Mouse (Mus musculus): ENCODE measurements at regions not wholly inside any gene's neighbourhood (a gene's known extent, or its start where the extent isn't known, plus 50 kb on each side); places are given as distances from the start of the nearest gene placed in this dataset.

DNA sequence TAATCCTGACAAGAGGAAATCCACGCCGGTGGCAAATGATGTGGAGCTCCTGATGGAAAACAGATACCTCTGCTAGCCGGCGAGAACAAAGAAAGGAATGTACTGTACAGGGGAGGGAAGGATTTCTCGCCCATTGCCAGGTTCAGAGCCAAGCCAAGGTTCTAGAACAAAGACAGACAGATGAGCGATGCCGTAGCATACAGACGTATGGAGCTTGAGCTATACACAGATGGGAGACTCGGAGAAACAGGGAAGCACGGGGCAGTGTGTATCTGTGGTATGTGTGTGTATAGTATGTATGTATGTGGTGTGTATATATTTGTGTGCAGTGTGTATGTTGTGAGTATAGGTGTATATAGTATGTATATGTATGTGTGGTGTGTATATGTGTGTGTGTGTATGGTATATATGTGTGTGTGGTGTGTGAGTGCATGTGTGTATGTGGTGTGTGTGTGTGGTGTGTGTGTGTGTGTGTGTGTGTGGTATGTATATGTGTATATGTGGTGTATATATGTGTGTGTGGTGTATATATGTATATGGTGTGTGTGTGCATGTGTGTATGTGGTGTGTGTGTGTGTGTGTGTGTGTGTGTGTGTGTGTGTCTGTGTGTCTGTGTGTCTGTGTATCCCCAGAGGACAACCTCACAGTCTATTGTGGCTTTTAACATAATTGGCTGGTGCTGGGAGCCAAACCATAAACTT lies 140.6 kb downstream of the Cand1 start:
- DNase-seq: no peak

DNA sequence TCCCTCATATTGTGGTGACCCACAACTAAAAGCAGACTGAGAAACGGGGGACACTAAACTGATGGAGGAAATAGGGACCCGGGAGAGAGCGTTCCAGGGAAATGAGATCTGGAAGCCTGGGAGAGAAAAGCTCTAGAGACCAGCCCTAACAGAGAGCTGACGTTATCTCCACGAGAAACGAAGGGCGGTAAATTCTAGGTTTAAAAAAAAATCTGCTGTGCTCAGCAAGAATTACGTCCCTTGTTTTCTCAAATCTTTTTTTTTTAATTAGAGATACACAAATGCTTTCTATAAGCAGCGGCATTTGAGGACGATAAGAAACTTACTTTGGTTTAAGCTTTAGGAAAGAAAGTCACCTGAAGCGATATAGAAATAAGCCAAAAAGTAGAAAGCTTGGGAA lies 145.7 kb downstream of the Cand1 start:
- no peak for DNase-seq

DNA sequence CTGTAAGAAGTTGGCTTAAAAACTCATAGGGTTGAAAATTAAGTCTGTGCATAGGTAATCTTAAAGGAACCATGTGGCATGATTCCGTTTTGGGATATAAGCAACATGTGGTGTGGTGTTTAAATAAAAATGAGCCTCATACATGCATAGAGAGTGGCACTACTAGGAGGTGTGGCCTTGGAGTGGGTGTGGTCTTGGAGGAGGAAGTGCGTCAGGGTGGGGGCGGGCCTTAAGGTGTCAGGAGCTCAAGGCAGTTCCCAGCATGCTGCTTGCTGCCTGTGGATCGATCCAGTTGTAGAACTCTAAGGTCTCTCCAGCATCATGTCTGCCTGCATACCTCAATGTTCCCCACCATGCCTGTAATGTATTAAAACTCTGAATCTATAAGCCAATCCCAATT lies 152.0 kb downstream of the Cand1 start:
- no peak for DNase-seq

DNA sequence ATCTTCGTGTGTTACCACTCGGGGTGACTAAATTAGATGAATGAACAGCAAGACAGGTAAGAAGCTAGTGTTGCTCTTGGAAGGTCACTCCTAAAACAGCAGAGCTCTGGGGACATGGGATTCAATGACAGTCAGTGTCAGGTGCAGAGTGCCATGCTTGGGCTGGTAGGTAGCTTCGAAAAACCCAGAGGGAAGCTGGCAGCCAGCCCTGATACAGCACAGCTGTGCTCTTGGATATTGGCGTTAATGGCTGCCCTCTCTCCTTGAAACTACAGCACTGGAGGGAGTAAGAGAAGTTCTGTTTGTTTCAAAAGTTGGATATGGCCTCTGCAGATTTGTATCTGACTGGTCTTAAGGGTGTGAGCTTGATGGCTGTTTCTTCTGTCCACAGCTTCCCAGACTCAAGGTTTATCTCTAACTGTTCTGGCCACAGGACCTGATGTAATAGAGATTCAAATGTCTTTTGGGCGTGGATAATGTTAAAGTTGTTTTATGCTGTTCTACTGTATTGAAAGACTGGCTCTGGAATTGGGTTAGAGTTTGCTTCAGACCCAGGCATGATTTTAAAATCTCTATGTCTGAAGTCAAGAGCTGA lies 152.7 kb downstream of the Cand1 start:
- no peak for DNase-seq

DNA sequence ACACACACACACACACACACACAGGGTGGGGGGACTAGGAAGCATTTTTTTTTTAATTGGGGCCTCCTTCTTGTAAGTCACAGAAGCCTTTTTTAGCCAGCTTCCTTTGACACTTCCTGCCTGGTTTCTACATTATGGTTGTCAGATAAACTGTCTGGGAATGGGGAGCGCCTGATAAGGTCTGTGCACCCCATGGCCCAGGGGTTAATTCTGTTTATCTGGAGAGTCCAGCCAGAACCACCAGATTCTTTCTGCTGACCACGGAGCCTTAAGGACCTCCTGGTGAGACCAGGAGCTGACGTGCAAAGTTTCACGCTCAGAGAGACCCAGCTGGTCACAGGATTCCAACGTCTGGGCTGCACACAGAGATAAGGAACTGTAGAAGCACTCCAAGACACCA lies 153.4 kb downstream of the Cand1 start:
- peak in 1 of 2 experiments; percentile 34 for DNase-seq

DNA sequence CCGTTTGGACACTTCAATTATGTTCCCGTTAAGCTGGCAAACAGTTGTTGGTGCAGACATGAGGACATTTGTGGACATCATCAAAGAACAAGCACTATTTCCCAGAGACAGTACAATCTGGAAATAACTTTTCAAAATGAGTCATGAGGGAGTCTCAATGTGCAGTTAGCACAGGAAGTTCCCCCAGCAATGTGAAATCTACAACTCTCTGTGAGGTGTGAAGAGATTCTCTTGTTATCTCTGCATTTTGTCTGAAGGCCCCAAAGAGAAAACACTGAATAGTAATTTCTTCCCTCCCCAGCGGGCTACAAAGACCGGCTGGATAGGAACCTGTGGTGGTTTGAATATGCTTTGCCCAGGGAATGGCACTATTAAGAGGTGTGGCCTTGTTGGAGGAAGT lies 156.4 kb downstream of the Cand1 start:
- no peak for DNase-seq

DNA sequence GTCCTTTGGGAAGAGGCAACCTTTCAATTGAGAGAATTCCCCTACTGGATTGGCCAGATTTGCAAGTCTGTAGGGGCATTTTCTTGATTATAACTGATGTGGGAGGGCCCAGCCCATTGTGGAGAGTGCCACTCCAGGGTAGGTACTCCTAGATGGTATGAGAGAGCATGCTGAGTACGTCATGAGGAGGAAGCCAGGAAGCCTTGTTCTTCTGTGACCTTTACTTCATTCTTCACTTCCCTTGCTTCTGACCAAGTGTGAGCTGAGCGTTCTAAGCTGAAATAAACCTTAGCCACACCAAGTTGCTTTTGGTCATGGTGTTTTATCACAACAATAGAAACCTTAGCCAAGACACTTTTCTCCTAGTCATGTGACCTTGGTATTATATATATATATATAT lies 157.0 kb downstream of the Cand1 start:
- no peak for DNase-seq

DNA sequence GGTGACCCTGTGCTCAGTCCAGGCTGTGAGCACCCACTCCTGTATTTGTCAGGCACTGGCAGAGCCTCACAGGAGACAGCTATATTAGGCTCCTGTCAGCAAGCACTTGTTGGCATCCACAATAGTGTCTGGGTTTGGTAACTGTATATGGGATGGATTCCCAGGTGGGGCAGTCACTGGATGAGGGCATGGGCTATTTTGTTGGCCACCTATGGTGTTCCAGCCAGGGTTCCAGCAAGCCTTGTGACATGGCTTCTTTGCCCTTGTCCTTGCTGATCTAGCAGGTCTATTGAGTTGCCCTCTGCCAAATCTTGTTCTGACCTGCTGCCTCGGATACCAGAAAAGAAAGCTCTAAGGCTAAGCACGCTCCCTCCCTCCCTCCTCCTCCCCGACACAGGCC lies 158.1 kb downstream of the Cand1 start:
- DNase-seq: peak; percentile 65 to 86

DNA sequence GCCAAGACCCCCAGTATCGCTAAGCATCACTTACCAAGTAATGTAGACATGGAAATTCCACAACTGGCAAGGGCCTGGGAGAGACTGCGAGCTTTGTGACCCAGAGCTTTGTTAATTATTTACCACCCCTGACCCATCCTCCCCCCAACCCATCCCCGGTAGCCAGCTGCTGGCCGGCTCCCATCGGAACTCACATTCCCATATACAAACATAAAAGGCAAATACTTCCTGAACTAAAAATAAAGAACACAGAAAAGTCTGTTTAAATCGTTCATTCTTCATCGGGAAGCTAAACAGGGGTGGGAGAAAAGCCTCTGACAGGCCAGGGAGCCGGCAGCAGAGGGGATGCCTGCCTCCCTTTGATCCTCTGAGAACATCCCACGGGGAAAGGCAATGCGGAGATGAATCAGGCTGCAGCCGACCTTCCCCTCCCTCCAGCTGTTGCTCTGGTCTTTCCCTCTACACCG lies 163.7 kb downstream of the Cand1 start:
- DNase-seq: no peak

DNA sequence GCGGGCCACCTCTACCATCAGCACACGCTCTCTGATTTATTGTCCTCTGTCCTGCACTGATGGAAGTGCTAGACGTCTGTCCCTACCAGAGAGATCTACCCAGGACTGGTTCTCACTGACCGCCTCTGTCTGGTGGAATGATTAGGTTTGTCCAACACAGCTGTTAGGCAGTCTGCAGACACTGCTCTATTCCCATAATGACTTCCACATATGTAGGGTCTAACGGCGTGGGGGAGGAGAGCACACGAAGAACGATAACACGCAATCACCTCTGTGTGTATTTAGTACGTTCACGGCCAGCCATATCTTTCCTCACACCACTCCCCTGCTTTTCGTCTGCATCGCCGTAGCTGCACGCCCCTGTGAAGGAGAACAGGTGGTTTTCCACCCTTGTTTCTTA lies 165.0 kb downstream of the Cand1 start:
- DNase-seq: peak in 1 of 2 experiments; percentile 50

DNA sequence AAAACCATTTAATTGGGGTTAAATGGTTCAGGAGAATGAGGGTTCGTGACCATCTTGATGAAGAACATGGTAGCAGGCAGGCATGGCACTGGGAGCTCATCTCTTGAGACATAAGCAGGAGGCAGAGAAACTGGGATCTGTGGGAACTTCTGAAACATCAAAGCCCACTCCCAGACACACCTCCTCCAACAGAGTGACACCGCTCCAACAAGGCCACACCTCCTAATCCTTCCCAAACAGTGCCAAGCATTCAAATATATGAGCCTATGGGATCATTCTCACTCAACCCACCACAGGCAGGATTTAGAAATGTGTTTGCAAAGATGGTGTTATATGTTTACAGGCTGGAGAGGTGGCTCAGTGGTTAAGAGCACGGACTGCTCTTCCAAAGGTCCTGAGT lies 165.9 kb downstream of the Cand1 start:
- DNase-seq: no peak

DNA sequence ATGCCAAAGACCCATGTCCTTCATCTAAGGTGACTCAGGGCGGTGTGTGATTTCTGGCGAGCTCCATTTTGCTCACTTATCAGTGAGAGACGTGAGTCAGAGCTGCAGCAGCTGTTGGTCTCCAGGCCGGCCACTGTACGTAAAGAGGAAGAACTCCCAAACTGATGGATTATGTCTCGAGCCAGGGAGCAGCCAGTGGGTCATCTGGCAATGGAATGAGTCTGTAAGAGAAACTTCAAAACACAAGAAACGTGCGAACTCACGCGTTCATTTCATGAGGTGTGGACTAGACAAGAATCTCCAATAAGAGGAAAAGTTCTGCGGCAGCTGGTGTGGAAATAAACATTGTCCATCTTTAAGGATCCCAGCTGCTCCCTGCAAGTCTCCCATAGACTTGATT lies 170.4 kb downstream of the Cand1 start:
- DNase-seq: no peak

DNA sequence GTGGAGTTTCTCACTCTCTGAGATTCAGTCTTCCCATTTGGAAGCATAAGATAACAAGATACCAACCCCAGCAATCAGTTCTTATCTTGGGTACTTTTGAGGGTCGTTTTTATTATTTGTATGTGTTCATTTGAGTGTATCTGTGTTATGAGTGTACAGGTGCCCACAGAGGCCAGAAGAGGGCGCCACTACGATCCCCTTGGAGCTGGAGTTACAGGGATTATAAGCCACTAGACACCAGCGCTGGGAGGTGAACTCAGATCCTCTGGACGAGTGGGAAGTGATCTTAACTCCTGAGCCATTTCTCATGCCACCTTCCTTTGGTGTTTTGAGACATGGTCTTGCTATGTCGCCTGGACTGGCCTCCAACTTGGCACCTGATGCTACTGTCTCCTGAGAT lies 172.0 kb downstream of the Cand1 start:
- no peak for DNase-seq

DNA sequence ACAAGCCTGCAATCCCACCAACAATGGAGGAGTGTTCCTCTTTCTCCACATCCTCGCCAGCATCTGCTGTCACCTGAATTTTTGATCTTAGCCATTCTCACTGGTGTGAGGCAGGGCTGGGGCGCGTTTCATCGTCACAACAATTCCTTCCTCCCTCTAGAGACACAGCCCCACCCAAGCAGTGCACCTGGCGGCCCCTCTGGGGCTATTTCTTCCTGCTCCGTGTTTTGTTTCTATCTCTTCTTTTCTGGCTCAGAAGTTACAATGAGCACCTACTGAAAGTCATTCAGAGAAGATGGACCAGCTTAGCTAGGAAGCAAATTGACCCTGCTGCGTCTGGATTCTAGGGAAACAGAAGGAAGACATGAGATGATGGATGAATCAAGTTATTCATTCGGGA lies 172.5 kb downstream of the Cand1 start:
- no peak for DNase-seq

DNA sequence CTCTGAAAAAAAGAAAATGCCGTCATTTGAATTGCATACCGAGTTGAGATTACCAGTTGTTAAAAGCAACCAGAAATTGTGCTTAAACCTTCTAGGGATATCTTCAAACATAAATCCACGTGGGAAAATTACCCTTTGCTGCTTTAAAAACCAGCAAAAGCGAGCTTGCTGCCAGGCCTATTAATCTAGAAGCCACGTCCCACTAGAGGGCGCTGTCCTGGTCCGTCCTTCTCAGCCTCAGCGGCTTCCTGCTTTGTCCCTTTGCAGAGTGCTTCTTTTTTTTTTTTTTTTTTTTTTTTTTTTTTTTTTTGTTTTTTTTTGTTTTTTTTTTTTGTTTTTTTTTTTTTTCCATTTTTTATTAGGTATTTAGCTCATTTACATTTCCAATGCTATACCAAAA lies 173.9 kb downstream of the Cand1 start:
- peak; percentile 64 to 73 for DNase-seq

DNA sequence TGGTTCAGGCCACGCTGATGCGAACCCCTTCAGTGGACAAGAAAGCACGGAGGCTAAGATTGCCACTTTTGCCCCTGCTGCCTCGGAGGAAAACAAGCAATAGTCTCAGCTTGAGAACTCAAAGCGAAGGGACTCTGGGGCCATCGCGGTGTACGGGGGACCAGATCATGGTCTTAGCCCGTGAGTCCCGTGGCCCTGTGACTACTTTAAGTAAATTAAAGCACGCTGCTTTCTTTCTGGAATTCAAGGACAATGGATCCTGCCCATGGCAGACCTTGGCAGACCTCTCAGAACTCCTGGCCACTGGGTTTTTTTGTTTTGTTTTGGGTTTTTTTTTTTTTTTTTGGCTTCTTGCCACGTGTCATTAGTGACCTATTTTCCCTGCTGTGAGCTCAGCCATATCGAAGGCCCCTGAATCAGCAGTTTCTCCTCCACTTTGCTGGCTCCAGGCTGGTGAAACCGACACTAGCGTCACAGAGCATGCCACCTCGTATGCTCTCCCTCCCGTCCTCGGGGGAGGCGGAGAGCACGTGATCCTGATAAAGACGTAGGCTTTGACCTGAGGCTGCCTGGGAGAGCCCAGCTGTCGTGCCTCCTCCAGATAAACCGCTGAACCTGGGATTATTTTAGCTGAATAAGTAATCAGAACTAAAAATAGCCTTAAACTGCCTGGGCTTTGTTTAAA lies 174.6 kb downstream of the Cand1 start:
- DNase-seq: peak; percentile 79 to 90

DNA sequence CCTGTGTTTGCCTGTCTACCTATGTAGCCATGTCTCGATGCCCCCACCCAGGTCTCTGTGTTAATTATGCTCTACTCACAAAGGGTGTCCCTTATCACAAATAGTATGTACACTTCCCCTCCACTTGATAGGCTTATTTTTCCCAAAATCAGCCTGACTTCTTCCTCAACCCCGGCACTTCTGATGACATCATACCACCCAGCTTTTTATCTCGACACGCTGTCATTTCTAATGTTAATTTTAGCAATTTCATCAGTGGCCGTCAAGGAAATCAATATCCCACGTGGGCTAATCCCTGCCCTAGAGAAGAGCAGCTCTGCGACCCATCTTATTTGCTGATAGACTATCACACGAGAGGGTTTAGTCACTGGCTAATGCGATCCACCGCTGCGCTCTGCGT lies 175.6 kb downstream of the Cand1 start:
- DNase-seq: no peak

DNA sequence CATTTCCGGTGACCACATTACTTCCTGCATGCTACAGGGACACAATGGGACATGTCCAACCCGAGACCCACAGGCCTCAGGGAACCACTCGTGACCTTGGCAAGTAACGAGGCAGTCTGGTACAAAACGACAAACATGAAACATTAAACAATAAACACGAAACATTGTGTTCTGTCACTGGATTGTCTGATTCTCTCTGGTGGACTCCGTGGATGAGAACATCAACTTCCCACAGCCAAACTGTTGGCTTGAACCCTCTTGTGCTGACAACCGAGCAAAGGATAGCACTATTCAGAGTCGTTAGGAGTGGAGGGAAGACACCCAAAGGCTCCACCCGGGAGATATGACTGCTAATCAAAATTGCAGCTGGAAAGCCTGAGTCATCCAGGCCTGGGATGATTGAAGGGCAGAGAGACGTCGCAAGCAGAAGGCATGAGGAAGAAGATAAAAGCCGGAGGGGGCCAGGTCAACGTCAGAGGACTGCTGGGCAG lies 176.6 kb downstream of the Cand1 start:
- peak in 1 of 2 experiments; percentile 52 for DNase-seq

DNA sequence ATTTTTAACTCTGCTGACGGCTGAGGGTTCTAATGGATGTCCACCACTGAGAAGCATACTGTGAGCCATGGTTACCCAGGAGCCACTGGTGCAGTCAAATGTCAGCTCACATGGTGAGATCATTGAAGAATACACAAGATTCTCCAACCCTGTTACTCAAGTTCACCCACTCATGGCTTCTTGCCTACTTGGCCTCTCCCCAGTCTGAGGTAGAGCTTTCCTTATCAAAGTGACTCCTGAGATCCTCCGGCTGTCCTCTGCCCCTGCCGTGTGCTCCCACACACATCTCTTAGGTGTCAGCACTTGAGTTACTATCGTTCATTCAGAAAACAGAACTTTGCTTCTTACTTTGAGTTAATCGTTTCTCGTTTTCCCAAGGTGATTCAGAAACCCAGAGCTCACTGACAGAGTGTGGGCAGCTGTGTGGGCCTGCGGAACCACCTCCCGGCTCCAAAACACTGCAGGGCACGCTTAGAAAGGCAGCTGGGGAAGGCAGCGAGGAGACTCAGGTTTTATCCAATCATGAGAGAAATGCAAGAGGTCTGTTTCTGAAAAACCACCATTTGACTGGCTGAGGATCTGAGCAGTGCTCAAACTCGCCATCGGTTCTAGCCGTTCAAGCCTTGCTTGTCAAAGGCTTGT lies 177.8 kb downstream of the Cand1 start:
- DNase-seq: no peak

DNA sequence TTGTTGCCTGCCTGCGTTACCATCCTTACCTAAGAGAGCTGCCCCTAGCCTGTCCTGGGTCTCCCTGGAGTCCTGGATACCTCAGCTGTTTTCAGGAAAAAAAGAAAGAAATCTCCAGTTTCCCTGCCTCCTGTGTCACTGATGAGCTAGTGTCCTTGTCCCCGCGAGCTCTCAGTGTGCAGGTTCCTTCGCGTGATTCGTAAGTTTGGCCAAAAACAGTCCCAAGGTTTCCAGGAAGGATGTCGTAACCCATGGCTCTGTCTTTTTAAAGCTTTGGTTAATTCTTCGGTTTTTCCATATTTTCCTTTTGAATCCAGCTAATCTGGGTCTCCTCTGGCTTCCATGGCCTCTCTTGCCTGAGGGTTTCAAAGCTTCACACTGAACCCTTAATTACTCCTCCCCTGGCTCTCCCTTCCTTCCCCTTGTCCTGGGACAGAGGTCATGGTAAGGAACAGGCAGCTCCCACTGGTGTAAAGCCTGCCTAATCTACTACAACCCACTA lies 178.5 kb downstream of the Cand1 start:
- no peak for DNase-seq

DNA sequence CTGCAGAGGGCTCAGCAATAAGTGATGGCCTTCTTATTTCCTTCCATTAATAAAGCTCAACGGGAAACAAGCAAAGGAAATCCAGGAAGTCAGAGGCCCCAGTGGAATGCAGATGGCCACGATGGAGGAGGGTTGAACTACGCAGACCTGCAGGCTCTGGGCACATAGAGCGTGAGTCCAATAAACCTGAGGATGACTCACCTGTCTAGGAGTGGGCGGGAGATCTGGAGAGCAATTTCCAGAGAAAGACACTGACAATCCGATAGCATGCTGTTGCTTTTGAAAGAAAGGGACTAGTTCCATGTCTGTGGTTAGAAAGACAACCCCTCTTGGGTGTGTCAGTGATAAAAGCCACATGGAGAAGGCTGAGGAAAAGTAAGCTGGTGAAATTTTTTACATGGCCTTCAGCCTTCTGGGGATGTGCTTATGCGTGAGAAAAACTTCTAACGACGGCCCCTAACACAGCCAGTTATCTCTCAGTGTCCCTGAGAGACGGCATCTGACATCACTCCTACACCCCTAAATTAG lies 181.3 kb downstream of the Cand1 start:
- DNase-seq: no peak

DNA sequence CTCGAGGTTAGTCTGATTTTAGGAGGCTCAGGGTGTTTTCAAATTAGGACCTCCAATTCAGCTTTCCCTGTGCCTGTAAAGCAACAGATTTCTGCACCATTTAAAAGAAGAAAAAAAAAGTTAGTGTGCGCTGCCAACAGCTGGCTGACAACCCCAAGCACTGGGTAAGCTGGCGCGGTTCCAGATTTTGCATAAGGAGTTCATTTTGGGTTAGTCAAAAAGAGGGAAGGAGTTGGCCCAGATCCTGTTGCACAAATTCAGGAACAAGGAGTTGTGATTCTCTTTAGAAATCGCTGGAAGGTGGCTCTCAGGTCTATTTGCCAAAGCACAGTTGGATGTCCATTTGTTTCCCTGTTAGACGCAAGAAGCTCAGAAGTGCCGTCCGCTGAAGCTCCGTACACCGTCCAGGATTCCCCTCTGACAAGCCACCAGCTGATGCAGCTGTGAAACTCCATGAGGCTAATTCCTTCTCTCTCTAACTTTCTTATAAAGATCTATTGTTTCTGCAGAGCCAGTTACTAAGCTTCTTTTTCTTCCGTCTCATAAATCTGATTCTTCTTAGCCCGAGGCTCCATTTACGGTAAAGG lies 184.6 kb downstream of the Cand1 start:
- DNase-seq: peak; percentile 77 to 80

All from heart, adult 18-20 months (tissue).